Mouse (Mus musculus): ENCODE data around the gene Pou5f2. TPM values are rescaled to one million over a fixed set of nuclear protein-coding genes. Genes with fewer than 3 reads are reported as not detected.

Gene Pou5f2
- polyA plus RNA-seq, 1 experiment from 2014 or later, result 0.83 TPM

DNA sequence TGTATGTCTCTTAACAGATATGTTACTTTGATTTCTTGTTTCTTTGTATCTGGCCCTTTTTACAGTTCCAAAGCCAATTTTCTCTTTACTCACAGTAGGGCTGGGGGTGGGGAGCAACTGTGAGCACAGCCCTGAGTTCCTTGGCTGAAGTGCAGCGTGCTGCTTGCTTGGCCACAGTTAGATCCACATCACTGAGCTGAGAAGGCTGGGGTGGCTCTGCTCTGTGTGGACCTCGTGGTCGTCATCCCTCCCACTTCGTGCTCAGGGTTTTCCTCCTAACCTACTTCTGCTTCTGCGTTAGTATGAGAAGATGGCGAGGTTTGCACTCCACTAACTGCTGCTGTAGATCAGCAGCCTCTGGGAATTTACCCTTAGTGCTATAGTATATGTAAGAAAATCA, 18.5 kb downstream of the Pou5f2 start:
- no peak overlapping the region for H3K4me2 ChIP-seq
- WGBS, result 60% methylated on average over 6 of the region's 6 CpGs
- ATAC-seq (replicated peaks; ENCODE audit: insufficient number of reproducible peaks, insufficient read depth, low FRiP score, low read depth), result no peak

DNA sequence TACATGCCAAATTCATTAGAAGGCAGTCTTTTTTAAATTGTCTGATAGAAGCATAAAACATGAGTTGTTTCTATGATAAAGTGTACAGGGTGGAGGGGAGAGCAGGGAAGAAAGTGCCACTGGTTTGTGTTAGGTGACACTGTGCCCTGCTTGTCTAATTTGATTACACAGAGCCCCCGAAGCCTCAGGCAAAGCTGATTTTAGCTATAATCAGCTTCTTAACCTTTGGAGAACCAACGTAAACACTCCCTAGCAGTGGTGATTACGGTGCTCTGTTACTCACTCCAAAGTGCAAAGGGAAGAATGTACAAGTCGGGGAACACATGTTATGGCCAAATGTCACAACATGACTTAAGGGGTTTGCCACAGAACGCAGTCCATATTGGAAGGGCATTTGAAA, 20.4 kb downstream of the Pou5f2 start:
- Histone ChIP-seq H3K4me3 (no peak overlapping the region), H3K9ac (no peak overlapping the region), H3K9me3 (replicated peaks) (no peaks in the 10 kb centered on the region), H3K4me2 (no peak overlapping the region), H3K27me3 (no peaks in the 10 kb centered on the region), H3K27ac (no peak overlapping the region), H3K36me3 (no peaks in the 10 kb centered on the region), H3K4me1 (replicated peaks) (no peaks in the 10 kb centered on the region)
- ATAC-seq (replicated peaks; ENCODE audit: insufficient number of reproducible peaks, insufficient read depth, low FRiP score, low read depth), result no peak
- WGBS, result 37% methylated on average over 5 of the region's 5 CpGs

More for the DNA sequence above, 18.5 kb downstream of the Pou5f2 start:
- no peak overlapping the region for H3K4me3 ChIP-seq
- H3K36me3 ChIP-seq, result no peaks in the 10 kb centered on the region
- no peaks in the 10 kb centered on the region for H3K4me1 ChIP-seq (replicated peaks)
- no peaks in the 10 kb centered on the region for H3K9me3 ChIP-seq (replicated peaks)
- no peak overlapping the region for H3K27ac ChIP-seq
- H3K27me3 ChIP-seq, result no peaks in the 10 kb centered on the region
- H3K9ac ChIP-seq, result no peak overlapping the region

Other genes starting within 250 kb of the Pou5f2 start
- 3.2 and 4.5 TPM in 2 replicates for gene Nr2f1, start 174.9 kb downstream of the Pou5f2 start, polyA plus RNA-seq (2015; fragmentation: Nextera tagmentation; extraction: Ambion mirVana)